Mouse (Mus musculus) left cerebral cortex, postnatal 10 days (tissue): Measurements from ENCODE around the gene Rrp1b. TPM values are rescaled to one million over a fixed set of nuclear protein-coding genes. Genes with fewer than 3 reads are reported as not detected.
"Not testable (repeated sequence)": the region's sequence is repeated elsewhere in the genome, so short reads cannot be mapped to it uniquely, and the experiment has no call there.

ENCODE experiments used
- DNase-seq, 2 experiments: peaks; one replicate each; pipeline ENCODE4 v3.0.0; 2021 to 2022; ENCODE audit warnings: low spot score in 2 of 2, mixed read lengths in 1 of 2; ENCODE audit errors: extremely low spot score in 1 of 2
- intact Hi-C: fragments of 180-260 bp; cut with DNase I; formaldehyde crosslinking; loops from one replicate; pipeline ENCODE4 v1.15.1; 2025
- total RNA-seq, 2 experiments: library from RNA; stranded (reverse); gene quantifications; 2 replicates each; pipeline ENCODE4 v1.2.3; 2021

Rrp1b gene
- total RNA-seq, 2 experiments from 2014 or later = 21.2 to 22.3 TPM

DNA sequence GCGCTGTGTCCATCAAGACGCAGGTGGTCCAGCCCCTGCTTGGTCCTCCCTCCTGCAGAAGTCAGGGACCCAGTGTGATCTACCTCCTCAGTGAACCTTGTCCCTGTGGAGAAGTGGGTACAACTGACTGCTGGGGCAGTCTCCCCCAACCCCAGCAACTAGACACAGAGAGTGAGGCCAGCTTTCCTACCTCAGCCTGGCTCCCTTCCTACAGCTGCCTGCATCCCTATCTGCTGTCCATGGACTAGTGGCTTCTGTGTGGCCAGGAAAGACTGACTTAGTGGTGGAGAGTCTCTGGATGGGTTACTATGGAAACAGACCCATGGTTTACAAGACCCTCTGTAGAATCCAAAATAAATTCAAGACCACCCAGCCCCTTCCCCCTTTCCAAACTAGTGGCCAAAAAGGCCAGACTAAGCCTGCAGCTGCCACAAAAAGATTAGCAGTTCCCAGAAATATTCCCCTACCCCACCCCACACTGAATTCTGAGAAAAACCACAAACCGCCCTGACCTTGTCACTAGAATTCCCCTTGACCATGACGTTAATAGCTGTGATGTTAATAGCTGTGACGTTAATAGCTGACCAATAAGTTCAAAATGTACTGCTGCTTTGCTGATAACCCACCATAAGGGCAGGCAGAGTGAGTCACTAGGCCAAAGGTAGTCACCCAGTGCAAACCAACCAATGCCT is 72.6 kb downstream of the Rrp1b start:
- DNase-seq, intact Hi-C loops: not testable (repeated sequence)

DNA sequence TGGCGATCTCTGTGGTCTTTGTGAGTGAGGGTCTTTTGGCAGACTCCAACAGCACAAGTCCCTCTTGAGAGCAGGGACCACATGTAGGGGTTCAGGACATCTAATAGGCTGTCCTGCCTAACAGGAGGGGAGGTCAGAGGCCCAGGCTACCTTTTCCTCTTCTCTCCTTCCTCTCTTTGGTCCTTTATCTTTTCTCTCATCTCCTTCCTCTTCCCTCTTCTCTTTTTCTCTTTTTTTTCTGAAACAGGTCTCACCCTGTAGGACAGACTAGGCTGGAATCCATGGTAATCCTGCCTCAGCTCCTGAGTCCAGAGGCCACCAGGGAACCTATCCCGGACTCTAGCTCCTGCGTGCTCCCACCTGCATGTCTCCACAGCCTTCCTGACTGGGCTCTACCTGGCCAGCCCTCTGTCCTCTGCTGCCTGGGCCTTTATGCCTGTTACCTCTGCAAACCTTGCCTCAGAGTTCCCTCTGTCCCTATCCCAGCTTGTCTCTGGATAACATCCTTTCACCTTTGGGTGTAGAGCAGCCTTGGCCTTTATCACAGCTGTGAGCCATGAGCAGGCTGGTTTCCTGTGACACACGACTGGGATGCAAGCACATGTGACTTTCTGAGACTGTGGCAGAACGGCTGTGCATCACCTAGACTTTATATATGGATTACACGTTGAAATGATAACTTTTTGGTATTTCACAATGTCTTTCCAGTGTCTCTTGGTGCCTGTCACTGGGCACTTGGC is 73.5 kb downstream of the Rrp1b start:
- intact Hi-C loops = no loop called here
- no peak for DNase-seq

DNA sequence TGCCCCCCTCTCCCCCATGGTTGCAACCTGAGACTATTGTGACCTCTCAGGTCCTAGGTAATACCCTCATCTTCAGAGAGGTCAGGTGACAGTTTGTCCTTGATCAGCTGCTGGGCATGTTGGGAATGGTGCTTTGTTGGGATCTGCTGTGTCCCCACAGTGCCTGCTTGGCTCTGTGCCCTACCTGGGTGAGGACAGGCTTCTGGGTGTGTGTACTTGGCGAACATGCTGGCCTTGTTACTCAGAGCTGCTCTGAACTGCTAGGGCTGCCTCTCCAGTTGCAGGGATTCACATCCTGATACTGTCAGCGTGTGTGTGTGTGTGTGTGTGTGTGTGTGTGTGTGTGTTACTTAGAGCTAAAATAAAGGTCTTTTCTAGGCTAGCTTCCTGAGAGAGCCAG is 74.5 kb downstream of the Rrp1b start:
- intact Hi-C loops = no loop called here
- DNase-seq = peak in 1 of 2 experiments; percentile 52

DNA sequence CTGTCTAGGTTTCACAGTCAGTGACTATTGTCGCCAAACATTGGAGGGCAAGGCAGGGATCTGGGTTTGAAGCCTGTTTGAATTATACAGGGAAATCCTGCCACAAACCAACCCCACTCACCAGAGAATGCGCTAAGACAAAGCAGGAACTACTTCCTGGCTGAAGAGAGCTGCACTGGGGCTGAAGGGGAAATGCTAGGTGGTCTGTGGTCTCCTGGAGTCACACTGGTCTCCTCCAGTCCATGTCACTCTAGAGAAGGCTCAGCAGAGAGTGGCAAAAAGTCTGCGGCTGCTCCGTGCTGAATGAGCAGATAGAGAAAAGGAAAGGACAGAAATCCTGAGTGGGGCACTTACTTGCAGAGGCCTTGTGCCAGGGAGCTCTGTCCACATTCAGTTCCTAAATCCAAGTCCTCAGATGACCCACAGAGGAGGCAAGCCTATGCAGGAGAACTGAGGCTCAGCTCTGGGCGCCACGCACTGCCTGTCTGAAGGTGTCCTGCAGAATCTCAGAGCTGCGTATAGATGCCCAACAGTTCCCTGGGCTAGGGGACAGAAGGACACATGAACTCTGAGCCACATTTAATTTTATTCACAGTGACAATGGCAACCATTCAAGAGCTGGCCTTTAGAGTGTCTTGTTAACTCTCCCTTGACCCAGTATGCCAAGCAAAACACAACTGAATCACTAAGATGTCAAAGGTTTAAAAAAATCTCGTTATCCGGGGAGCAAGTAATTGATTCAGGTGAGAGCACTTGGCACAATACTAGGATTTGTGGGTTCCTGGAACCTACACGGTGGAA is 75.3 kb downstream of the Rrp1b start:
- intact Hi-C loops = no loop called here
- no peak for DNase-seq

Other genes with a start within 250 kb of the Rrp1b start
- 10 to 100 TPM; 22.2 to 22.8 TPM for gene Sik1, start 180.3 kb upstream of the Rrp1b start, total RNA-seq
- gene Hsf2bp, start 249 bp downstream of the Rrp1b start, total RNA-seq = 1 to 10 TPM in 1 of 2 experiments, under 1 TPM in 1; 0.93 to 1.4 TPM
- gene Notch3, start 130.8 kb downstream of the Rrp1b start, total RNA-seq = 10 to 100 TPM; 18.3 to 18.5 TPM
- gene Ephx3, start 153.4 kb downstream of the Rrp1b start, total RNA-seq = under 1 TPM; 0.17 to 0.32 TPM
- 100 to 1,000 TPM; 115 to 123 TPM for gene Brd4, start 248.6 kb downstream of the Rrp1b start, total RNA-seq